Mouse (Mus musculus) kidney, adult 2 months (tissue): ENCODE measurements around the gene Bach2. TPM values are rescaled to one million over a fixed set of nuclear protein-coding genes. Genes with fewer than 3 reads are reported as not detected.

Experiments
- DNase-seq: peaks from one replicate; pipeline ENCODE4 v3.0.0; 2021
- H3K27ac ChIP-seq: fragments of 200-500 bp; 2 replicates; pipeline ENCODE4 v1.5.1; 2012; ENCODE audit warnings: low read depth, low read length, control low read depth, inconsistent platforms; ENCODE audit not compliant: insufficient read depth
- H3K27me3 ChIP-seq: fragments of 200-500 bp; replicated peaks from 2 replicates; pipeline ENCODE4 v1.6.1; 2012; ENCODE audit warnings: mild to moderate bottlenecking, moderate library complexity, low read length, inconsistent platforms; ENCODE audit not compliant: control insufficient read depth, insufficient read depth
- H3K36me3 ChIP-seq: fragments of 200-500 bp; 2 replicates; pipeline ENCODE4 v1.6.1; 2012; ENCODE audit warnings: mild to moderate bottlenecking, moderate library complexity, low read length, inconsistent platforms; ENCODE audit not compliant: control insufficient read depth, insufficient read depth
- H3K4me1 ChIP-seq: fragments of 200-500 bp; 2 replicates; pipeline ENCODE4 v1.6.1; 2011; ENCODE audit warnings: low read length; ENCODE audit not compliant: control insufficient read depth, insufficient read depth
- H3K4me3 ChIP-seq: fragments of 200-500 bp; 2 replicates; pipeline ENCODE4 v1.5.1; 2011; ENCODE audit warnings: mild to moderate bottlenecking, low read depth, low read length, control low read depth; ENCODE audit not compliant: insufficient read depth
- CTCF ChIP-seq: fragments of 200-500 bp; conservative IDR thresholded peaks from 2 replicates; pipeline ENCODE4 v1.5.1; 2011; ENCODE audit warnings: low read depth, mild to moderate bottlenecking, control low read depth, low read length, moderate library complexity, mixed read lengths; ENCODE audit not compliant: insufficient read depth, insufficient read length
- POLR2A ChIP-seq: fragments of 200-500 bp; IDR thresholded peaks from one replicate; pipeline ENCODE4 v1.6.1; 2011; ENCODE audit warnings: low read depth, low read length, control low read depth
- WGBS: fragments of 180-500 bp; shearing (Covaris S2); methylation state at CpG from one replicate; pipeline ENCODE4 v1.1.7; 2018; 5-methylcytosine and 5-hydroxymethylcytosine counted together
- polyA plus RNA-seq: library from polyadenylated mRNA; depleted of rRNA; stranded (reverse); fragments of >200 nt; gene quantifications from 2 replicates; pipeline ENCODE4 v1.2.3, GENCODE M21; 2012; rRNA removed

The Bach2 gene
- 1.9 and 2.5 TPM in 2 replicates for polyA plus RNA-seq

GRCm38 (mm10) chr4:32238366-32238854 is at the start of gene Bach2:
Gene Bach2 (plus strand): TSS chr4:32238804.
- Histone ChIP-seq H3K4me1 (0 out of 2 replicates have a peak, but pooled peaks cover 2% of the 10 kb centered on the region), H3K27ac (peak within 1 kb of the TSS; percentile 66), H3K27me3 (no peaks in the 10 kb centered on the region), H3K36me3 (no peaks in the 10 kb centered on the region), H3K4me3 (peak within 1 kb of the TSS; percentile 97)
- TF ChIP-seq POLR2A, result no peak
- TF ChIP-seq CTCF, result no peak
- under 1% methylated on average over 64 of the region's 69 CpGs for WGBS
- peak; percentile 91 for DNase-seq

- no peak for DNase-seq
- no peaks in the 10 kb centered on the region for H3K27me3 ChIP-seq
- H3K4me1 ChIP-seq, result no peaks in the 10 kb centered on the region
- TF ChIP-seq POLR2A (no peak), CTCF (no peak)
- no peak overlapping the region for H3K4me3 ChIP-seq
- no peak overlapping the region for H3K27ac ChIP-seq
- H3K36me3 ChIP-seq, result no peaks in the 10 kb centered on the region
- 73% methylated on average over 4 of the region's 4 CpGs for WGBS
Measured at GRCm38 (mm10) chr4:32189416-32190036, 49.1 kb upstream of the Bach2 start.

GRCm38 (mm10) chr4:32190506-32190905 is 48.1 kb upstream of the Bach2 start:
- Histone ChIP-seq H3K36me3 (no peaks in the 10 kb centered on the region), H3K27me3 (no peaks in the 10 kb centered on the region), H3K4me1 (no peaks in the 10 kb centered on the region), H3K4me3 (no peak overlapping the region), H3K27ac (no peak overlapping the region)
- WGBS, result 79% methylated on average over 8 of the region's 8 CpGs
- TF ChIP-seq CTCF (no peak), POLR2A (no peak)
- no peak for DNase-seq

- DNase-seq, result peak; percentile 74
- TF ChIP-seq POLR2A (no peak), CTCF (no peak)
- Histone ChIP-seq H3K27ac (no peak overlapping the region), H3K27me3 (no peaks in the 10 kb centered on the region), H3K36me3 (no peaks in the 10 kb centered on the region), H3K4me1 (no peaks in the 10 kb centered on the region), H3K4me3 (no peak overlapping the region)
- WGBS, result 30% methylated on average over 9 of the region's 9 CpGs
Measured at GRCm38 (mm10) chr4:32195945-32196921, 42.4 kb upstream of the Bach2 start.

- no peak for DNase-seq
- no peaks in the 10 kb centered on the region for H3K36me3 ChIP-seq
- TF ChIP-seq POLR2A, result no peak
- TF ChIP-seq CTCF, result no peak
- no peak overlapping the region for H3K27ac ChIP-seq
- no peak overlapping the region for H3K4me3 ChIP-seq
- WGBS, result 100% methylated on average over 1 of the region's 1 CpGs
- H3K4me1 ChIP-seq, result no peaks in the 10 kb centered on the region
- no peaks in the 10 kb centered on the region for H3K27me3 ChIP-seq
Measured at GRCm38 (mm10) chr4:32198031-32198430, 40.6 kb upstream of the Bach2 start.

- 85% methylated on average over 7 of the region's 7 CpGs for WGBS
- DNase-seq, result no peak
- Histone ChIP-seq H3K27ac (no peak overlapping the region), H3K27me3 (no peaks in the 10 kb centered on the region), H3K36me3 (no peaks in the 10 kb centered on the region), H3K4me1 (no peaks in the 10 kb centered on the region), H3K4me3 (no peak overlapping the region)
- no peak for TF ChIP-seq CTCF
- TF ChIP-seq POLR2A, result no peak
Measured at GRCm38 (mm10) chr4:32198589-32198988, 40.0 kb upstream of the Bach2 start.

GRCm38 (mm10) chr4:32199156-32199555 is 39.4 kb upstream of the Bach2 start:
- Histone ChIP-seq H3K27ac (no peak overlapping the region), H3K27me3 (no peaks in the 10 kb centered on the region), H3K4me1 (no peaks in the 10 kb centered on the region), H3K36me3 (no peaks in the 10 kb centered on the region), H3K4me3 (no peak overlapping the region)
- DNase-seq, result no peak
- 93% methylated on average over 7 of the region's 7 CpGs for WGBS
- TF ChIP-seq CTCF (no peak), POLR2A (no peak)
